Mouse (Mus musculus) heart, embryonic 11.5 days (tissue): ENCODE results near the gene Tra2b. TPM values are rescaled to one million over a fixed set of nuclear protein-coding genes. Genes with fewer than 3 reads are reported as not detected.
"Not testable (repeated sequence)": the region's sequence is repeated elsewhere in the genome, so short reads cannot be mapped to it uniquely, and the experiment has no call there.

ENCODE experiments used
- ATAC-seq: fragments of 200-750 bp; cut with Nextera tagmentation; replicated peaks from 2 replicates; pipeline ENCODE4 v1.8.0; 2017; ENCODE audit warnings: moderate library complexity; ENCODE audit not compliant: insufficient number of reproducible peaks, low FRiP score, low TSS enrichment
- H3K27ac ChIP-seq: fragments of 300-500 bp; sonication (generic); 2 replicates; pipeline ENCODE4 v1.5.1; 2014; ENCODE audit warnings: mild to moderate bottlenecking, low read depth, low read length
- H3K27me3 ChIP-seq: fragments of 300-500 bp; sonication (generic); 2 replicates; pipeline ENCODE4 v1.6.1; 2014; ENCODE audit warnings: mild to moderate bottlenecking, low read length, mixed read lengths; ENCODE audit not compliant: control insufficient read depth, insufficient read depth
- H3K36me3 ChIP-seq: fragments of 300-500 bp; sonication (generic); 2 replicates; pipeline ENCODE4 v1.6.1; 2014; ENCODE audit warnings: mild to moderate bottlenecking, low read length, moderate library complexity, mixed read lengths; ENCODE audit not compliant: control insufficient read depth, insufficient read depth
- H3K4me1 ChIP-seq: fragments of 300-500 bp; sonication (generic); 2 replicates; pipeline ENCODE4 v1.6.1; 2014; ENCODE audit warnings: low read length; ENCODE audit not compliant: control insufficient read depth, insufficient read depth
- H3K4me2 ChIP-seq: fragments of 300-500 bp; sonication (generic); 2 replicates; pipeline ENCODE4 v1.6.1; 2014; ENCODE audit warnings: mild to moderate bottlenecking, moderate library complexity
- H3K4me3 ChIP-seq: fragments of 300-500 bp; sonication (generic); 2 replicates; pipeline ENCODE4 v1.5.1; 2014; ENCODE audit warnings: low read depth, low read length
- H3K9ac ChIP-seq: fragments of 300-500 bp; sonication (generic); 2 replicates; pipeline ENCODE4 v1.6.1; 2014; ENCODE audit warnings: mild to moderate bottlenecking, low read depth, low read length, moderate library complexity
- H3K9me3 ChIP-seq: fragments of 300-500 bp; sonication (generic); replicated peaks from 2 replicates; pipeline ENCODE4 v1.6.1; 2016; ENCODE audit warnings: low read length; ENCODE audit not compliant: control insufficient read depth
- WGBS: fragments of 180-500 bp; shearing (Covaris S2); extraction: QIAGEN DNeasy Blood & Tissue Kit; methylation state at CpG from one replicate; pipeline ENCODE4 v1.1.7; 2014; ENCODE audit not compliant: insufficient replicate concordance; 5-methylcytosine and 5-hydroxymethylcytosine counted together
- polyA plus RNA-seq: library from polyadenylated mRNA; unstranded; fragments of >200 nt; fragmentation: Nextera tagmentation; extraction: Ambion mirVana; gene quantifications from 2 replicates; pipeline ENCODE4 v1.2.1, GENCODE M21; 2014

Tra2b gene
- polyA plus RNA-seq, 1 experiment from 2014 or later, result 245 TPM

DNA sequence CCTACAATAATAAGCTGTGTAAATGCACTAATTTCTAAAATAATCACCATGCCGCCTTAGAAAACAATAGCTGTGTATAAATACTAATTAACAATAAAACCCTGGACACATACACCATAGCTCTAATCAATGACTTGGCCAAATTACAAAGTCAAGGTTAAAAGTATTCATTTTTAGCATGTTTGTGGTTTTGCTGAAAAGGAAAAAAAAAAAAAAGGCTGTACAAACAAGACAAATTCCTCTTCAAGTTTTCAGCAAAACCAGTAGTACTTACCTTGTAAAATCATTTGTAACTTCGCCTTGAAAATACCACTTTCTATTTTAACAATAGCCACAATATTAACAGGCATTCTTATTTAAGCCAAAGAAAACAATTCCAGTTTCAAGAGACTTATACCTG, 4.2 kb downstream of the Tra2b start:
- no peak overlapping the region for H3K9ac ChIP-seq
- no peak overlapping the region for H3K27ac ChIP-seq
- H3K36me3 ChIP-seq, result no peaks in the 10 kb centered on the region
- H3K4me3 ChIP-seq, result no peak overlapping the region
- no peaks in the 10 kb centered on the region for H3K27me3 ChIP-seq
- no peak for ATAC-seq
- no peak overlapping the region for H3K4me2 ChIP-seq
- 79% methylated on average over 2 of the region's 2 CpGs for WGBS
- H3K4me1 ChIP-seq, result peaks cover 23% of the 10 kb centered on the region
- no peaks in the 10 kb centered on the region for H3K9me3 ChIP-seq

DNA sequence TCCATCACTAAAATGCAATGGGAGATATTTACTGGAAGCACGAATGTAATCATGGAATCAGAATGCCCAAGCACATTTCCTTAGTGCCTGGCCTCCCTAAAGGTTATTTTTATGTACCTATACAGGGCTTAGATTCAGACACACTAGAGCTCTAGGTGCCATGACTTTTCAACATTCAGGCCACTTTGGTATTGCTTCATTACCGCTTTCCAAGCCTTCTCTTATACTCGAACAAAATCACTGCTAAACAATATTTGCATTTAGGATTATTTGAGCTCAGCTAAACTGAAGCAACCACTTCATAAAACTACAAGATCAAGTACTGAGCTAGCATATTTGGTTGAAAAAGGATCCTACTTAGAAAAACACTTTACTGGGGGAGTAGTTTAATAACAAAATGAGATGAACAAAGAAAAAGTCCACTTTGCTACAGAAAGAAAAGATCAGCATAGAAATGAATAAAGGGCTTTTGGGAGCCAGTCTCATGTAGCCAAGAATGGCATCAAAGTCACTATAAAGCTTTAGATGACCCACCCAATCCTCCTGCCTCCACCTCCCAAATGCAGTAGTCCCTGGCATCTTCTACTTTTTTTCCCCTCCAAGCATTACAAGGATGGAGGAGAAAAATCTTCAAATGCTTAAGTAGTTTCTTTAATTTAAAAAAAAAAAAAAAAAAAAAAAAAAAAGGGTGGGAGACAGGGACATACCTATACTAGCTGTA, 5.2 kb downstream of the Tra2b start:
- WGBS, result 65% methylated on average over 3 of the region's 3 CpGs
- 0 out of 2 replicates have a peak overlapping the region, but pooled peaks have one; percentile 4 for H3K4me2 ChIP-seq
- no peak overlapping the region for H3K9ac ChIP-seq
- peaks cover 21% of the 10 kb centered on the region for H3K4me1 ChIP-seq
- H3K27ac ChIP-seq, result no peak overlapping the region
- no peaks in the 10 kb centered on the region for H3K9me3 ChIP-seq
- no peak overlapping the region for H3K4me3 ChIP-seq
- no peak for ATAC-seq
- no peaks in the 10 kb centered on the region for H3K36me3 ChIP-seq
- H3K27me3 ChIP-seq, result no peaks in the 10 kb centered on the region

DNA sequence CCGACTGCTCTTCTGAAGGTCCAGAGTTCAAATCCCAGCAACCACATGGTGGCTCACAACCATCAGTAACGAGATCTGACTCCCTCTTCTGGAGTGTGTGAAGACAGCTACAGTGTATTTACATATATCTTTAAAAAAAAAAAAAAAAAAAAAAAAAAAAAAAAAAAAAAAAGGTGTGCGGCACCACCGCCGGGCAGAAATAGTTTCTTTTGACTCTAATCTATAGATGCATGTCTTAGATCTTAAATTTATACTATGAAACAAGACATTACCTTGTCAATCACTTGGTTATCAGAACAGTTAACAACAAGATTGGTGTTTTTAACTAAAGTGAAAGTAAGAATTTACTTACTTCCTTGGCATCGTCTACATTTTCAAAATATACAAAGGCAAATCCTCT, 13.6 kb downstream of the Tra2b start:
- not testable (repeated sequence) for ATAC-seq, H3K4me3 ChIP-seq, H3K27ac ChIP-seq, H3K9me3 ChIP-seq, H3K9ac ChIP-seq, H3K4me2 ChIP-seq, H3K27me3 ChIP-seq, H3K4me1 ChIP-seq
- peaks cover 20% of the 10 kb centered on the region for H3K36me3 ChIP-seq
- WGBS, result 82% methylated on average over 6 of the region's 6 CpGs

DNA sequence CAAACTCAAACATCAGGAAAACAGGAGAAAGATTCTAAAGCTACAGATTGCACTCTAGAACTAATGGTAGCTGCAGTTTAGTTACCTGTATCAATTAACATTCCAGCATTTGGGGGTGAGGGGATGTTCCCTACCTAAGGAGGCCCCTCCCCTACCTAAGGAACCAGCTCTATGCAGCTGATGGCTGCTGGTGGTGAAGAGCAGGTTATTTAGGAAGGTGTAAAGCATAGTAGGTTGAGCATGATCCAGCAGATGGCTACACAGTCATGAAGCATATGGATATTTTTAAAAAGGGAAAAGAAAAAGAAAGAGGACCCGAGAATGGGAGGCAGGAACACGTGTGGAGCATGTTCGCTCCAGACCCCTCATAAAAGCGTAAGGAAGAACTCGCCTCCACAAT, 15.5 kb downstream of the Tra2b start:
- Histone ChIP-seq H3K4me3 (no peak overlapping the region), H3K9me3 (no peaks in the 10 kb centered on the region), H3K27ac (no peak overlapping the region), H3K27me3 (no peaks in the 10 kb centered on the region), H3K4me2 (no peak overlapping the region), H3K4me1 (no peaks in the 10 kb centered on the region), H3K9ac (no peak overlapping the region), H3K36me3 (peaks cover 22% of the 10 kb centered on the region)
- 97% methylated on average over 5 of the region's 5 CpGs for WGBS
- ATAC-seq, result no peak

DNA sequence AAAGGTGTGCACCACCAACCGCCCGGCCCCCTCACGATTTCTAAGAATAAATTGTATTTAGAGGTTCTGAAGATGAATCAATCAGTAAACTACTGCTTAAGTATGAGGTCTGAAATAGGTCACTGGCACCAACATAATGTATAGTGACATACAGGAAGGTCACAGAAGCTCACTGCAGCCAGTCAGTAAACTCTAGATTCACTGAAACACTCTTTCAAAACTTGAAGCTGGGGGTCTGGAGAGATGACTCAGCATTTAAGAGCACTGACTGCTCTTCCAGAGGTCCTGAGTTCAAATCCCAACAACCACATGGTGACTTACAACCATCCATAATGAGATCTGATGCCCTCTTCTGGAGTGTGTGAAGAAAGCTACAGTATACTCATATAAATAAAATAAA, 16.1 kb downstream of the Tra2b start:
- ATAC-seq, result no peak
- Histone ChIP-seq H3K4me3 (no peak overlapping the region), H3K9ac (no peak overlapping the region), H3K27me3 (no peaks in the 10 kb centered on the region), H3K36me3 (peaks cover 27% of the 10 kb centered on the region), H3K4me2 (no peak overlapping the region), H3K9me3 (no peaks in the 10 kb centered on the region), H3K27ac (no peak overlapping the region), H3K4me1 (no peaks in the 10 kb centered on the region)
- 98% methylated on average over 3 of the region's 3 CpGs for WGBS

DNA sequence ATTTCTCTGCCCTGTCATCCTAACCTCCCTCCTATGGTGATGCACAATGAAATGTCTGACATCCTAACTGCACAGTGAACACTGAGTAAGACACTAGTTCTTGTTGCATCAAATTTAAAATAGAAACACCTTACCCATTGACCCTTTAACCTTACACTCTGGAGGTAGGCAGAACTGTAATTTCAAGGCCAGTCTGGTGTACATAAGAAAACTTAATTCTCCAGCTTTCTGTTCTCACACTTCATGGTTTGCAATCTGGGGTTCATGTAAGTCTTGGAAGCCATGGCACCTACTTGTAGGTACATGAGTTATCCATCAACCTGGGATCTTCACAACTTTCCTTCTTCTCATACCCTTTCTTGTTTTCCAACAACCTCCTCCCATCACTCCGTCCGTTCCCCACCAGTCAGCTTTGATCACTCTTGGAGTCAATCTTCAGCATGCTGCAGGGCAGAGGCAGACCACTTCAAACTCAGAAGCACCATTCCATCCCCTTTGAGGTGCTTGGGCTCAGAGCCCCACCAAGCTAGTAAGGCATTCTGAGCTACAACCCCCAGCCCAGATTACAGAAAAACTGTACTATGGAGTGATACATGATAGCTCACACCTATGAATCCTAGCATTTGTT, 23.5 kb downstream of the Tra2b start:
- H3K36me3 ChIP-seq, result peaks cover 33% of the 10 kb centered on the region
- no peak for ATAC-seq
- no peak overlapping the region for H3K9ac ChIP-seq
- H3K9me3 ChIP-seq, result no peaks in the 10 kb centered on the region
- H3K27ac ChIP-seq, result no peak overlapping the region
- H3K4me3 ChIP-seq, result no peak overlapping the region
- H3K4me2 ChIP-seq, result no peak overlapping the region
- no peaks in the 10 kb centered on the region for H3K27me3 ChIP-seq
- no peaks in the 10 kb centered on the region for H3K4me1 ChIP-seq
- WGBS, result 94% methylated on average over 2 of the region's 2 CpGs

DNA sequence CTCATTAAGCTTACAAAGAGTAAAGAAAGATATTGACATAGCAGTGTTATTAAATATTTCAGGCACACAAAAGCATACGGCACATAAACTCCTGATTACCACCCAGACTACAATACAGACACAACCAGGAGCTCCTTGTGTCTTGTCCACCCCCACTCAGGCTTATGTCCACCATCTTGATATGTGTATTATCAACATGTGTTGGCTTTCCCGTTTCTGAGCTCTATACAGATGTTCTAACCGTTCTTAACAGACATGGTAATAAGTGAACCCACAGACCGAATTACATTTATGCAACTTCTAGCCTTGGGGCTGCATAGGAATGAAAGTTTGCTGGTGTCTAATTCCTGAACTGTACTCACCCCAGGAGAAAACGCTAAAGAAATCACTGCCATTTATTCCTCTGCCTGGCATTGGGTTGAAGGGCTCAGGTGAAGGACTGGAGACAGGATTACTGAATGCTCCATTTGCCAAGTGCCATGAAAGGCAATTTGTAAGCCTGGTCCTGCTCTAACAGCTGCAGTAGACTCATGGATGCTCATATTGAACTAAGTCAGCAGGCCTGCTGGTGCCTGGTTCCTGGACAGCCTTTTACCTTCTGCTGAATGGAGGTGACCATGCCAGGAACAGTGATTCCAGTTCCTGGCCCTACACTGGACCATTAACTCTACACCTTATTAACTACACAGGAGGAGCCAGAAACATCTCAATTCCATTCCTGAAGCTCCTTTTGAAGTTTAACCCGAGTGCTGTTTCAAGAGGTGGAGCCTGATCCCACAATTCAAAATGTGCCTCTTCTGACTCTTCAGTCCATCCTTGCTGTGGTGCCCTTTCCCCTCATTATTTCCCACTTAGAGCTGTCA, 24.2 kb downstream of the Tra2b start:
- no peak overlapping the region for H3K4me3 ChIP-seq
- ATAC-seq, result no peak
- WGBS, result 82% methylated on average over 6 of the region's 6 CpGs
- no peaks in the 10 kb centered on the region for H3K9me3 ChIP-seq
- peaks cover 33% of the 10 kb centered on the region for H3K36me3 ChIP-seq
- no peak overlapping the region for H3K27ac ChIP-seq
- H3K4me1 ChIP-seq, result no peaks in the 10 kb centered on the region
- no peak overlapping the region for H3K4me2 ChIP-seq
- no peak overlapping the region for H3K9ac ChIP-seq
- no peaks in the 10 kb centered on the region for H3K27me3 ChIP-seq

DNA sequence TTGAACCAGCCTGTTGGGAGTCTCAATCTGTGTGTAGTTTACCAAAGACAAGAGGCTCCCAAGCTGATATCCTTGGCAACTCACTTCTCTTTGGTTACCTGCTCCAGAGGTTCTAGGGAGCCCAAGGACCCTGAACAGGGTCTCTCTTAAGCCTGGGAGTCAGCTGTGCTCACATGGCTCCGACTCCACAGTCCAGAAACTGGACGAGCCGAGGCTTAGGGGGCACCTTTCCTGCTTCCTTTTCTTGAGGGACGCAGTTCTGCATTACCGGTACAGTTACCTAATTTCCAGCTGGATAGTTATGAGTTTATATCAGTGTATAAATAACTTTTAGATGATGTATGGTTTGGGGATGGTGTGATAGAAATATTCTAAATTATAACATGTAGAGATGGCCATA, 24.9 kb downstream of the Tra2b start:
- Histone ChIP-seq H3K9me3 (no peaks in the 10 kb centered on the region), H3K36me3 (peaks cover 33% of the 10 kb centered on the region), H3K27ac (no peak overlapping the region), H3K9ac (no peak overlapping the region), H3K27me3 (no peaks in the 10 kb centered on the region), H3K4me2 (no peak overlapping the region), H3K4me3 (no peak overlapping the region), H3K4me1 (no peaks in the 10 kb centered on the region)
- ATAC-seq, result no peak
- WGBS, result 91% methylated on average over 5 of the region's 5 CpGs
